Mouse (Mus musculus): ENCODE data around the gene Icmt. TPM values are rescaled to one million over a fixed set of nuclear protein-coding genes. Genes with fewer than 3 reads are reported as not detected.

Icmt gene
- total RNA-seq, 2 experiments from 2014 or later = 43.9 to 44.7 TPM

DNA sequence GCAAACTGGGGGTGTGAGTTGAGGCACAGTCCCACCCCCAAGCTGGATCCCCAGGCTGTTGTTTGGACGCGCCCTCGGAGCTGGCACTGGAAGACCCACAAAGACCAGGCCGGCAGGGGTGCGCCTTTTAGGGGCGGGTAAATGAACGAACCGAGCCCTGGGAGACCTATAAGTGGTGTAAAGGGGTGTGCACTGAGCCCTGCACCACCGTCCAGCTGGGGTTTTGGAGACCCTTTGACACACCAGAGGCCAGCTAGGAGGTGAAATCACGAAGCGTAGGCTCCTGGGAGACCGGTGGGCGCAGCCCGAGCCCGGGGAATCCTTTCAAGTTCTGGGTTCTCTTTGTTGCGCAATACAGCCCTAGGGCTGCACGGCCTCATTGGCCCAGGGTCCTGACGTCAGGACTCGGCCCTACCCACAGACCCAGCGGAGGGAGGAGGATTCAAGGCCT lies 22.3 kb upstream of the Icmt start:
- no peak for DNase-seq

DNA sequence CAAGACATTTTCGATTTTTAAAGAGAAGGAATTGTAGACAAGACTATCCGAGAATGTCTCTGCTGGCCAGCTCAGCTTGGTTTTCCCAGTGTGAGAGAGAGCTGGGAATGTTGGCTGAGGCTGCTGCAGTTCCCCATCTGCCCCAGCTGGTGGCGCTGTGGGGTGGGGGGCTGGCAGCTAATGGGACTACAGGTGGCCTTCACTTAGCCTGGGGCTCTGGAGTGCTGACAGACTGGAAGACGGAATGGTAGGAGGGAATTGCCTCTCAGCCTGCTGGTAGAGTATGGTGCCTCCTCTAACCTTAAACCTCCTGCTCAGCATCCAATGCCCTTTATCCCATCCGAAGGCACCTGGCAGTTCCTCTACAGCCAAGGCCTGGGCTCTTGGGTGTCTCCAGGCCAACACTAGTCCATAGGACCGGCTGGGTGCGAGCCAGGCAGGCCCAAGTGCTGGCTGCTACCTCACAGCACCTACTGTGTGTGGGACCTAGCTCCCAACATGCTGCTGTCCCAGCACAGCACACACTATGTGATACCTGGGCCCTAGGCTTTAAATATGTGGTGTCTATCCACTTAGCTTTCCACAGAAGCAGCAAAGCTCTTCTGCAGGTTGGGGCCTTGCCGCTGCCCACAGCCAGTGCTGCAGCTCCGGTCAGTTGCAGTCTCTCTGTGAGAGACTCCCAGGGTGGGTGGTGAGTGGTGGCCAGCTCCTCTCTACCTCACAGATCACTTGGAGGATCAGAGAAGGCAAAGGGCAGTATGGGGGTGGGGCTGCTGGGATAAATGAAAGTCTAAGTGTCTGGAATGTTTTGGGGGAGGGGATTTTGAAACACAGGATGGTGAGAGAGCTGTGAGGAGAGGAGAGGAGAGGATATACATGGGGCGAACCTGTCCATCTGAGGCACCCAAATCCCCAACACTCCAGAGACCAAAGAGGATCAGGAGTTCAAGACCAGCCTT lies 20.4 kb upstream of the Icmt start:
- no peak for DNase-seq

- DNase-seq = no peak
These were observed 19.1 kb upstream of the Icmt start for GRCm38 (mm10) chr4:152277916-152278315.

- DNase-seq = no peak
These were observed 18.0 kb upstream of the Icmt start for GRCm38 (mm10) chr4:152278986-152279385.

GRCm38 (mm10) chr4:152281601-152282000 lies 15.4 kb upstream of the Icmt start:
- no peak for DNase-seq

- no peak for DNase-seq
These were observed 14.3 kb upstream of the Icmt start for GRCm38 (mm10) chr4:152282721-152283120.

- DNase-seq = peak; percentile 82 to 83
These were observed 13.7 kb upstream of the Icmt start for GRCm38 (mm10) chr4:152283186-152283950.

DNA sequence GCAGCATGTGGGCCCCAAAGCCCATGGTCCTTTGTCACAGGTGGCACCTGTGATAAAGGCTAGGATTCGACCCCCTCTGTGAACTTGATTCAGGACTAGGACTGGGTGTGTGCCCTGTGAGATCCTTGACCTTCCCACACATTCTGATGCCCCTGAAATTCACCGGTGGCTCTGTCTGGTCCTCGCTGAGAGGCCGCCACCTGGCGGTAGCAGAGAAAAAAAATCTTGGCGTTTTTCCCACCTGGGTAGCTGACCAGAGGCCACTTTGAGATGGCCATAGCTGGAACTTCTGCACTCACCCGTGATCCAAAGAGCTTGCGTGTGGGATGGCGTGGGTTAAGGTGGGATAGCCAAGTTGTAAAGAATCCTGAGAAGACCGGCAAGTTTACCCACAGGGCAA lies 11.5 kb upstream of the Icmt start:
- no peak for DNase-seq

GRCm38 (mm10) chr4:152286183-152286582 lies 10.8 kb upstream of the Icmt start:
- no peak for DNase-seq

- no peak for DNase-seq
These were observed 10.1 kb upstream of the Icmt start for GRCm38 (mm10) chr4:152286887-152287286.

GRCm38 (mm10) chr4:152287317-152288120 lies 9.5 kb upstream of the Icmt start:
- no peak for DNase-seq

DNA sequence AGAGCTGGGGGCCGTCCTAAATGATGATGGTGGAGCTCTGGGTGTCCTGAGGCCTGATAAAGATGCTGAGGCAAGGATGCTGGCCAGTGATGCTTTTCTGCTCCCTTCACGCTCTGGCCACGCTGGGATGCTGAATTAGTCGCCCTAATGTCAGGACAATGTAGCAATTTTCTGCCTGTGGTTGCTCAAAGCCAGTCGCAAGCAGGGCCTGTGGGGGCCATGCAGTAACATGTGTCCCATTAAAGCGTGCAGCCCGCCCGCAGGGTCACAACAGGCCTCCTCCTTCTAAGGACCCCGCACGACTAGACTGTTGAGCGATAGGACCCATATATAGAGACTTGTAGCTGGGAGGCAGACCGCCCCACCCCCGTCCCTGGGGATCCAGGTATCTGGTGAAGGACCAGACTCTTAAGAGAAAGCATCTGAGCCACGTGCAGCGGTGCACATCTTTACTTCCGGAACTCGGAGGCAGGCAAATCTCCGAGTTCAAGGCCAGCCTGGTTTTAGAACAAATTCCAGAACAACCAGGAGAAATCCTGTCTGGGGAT lies 8.6 kb upstream of the Icmt start:
- DNase-seq = no peak

DNA sequence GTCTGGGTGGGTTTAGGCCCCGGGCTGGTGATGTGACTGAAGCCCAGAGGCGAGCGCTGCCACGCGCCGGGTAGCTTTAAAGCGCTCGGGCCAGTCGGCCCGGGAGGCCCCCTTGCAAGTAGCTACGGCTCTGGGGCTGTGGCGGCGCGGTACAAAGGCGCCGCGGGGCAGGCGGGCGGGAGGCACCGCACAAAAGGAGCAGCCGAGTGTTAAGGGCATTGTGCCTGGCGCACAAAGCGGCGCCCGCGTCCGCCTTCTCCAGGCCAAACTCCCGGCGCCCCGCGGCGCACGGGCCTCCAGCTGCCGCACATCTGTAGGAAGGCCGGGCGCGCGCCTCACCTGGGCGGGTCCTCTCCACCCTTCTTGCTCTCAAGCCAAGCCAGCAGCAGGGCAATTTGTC lies 6.6 kb upstream of the Icmt start:
- DNase-seq = no peak

DNA sequence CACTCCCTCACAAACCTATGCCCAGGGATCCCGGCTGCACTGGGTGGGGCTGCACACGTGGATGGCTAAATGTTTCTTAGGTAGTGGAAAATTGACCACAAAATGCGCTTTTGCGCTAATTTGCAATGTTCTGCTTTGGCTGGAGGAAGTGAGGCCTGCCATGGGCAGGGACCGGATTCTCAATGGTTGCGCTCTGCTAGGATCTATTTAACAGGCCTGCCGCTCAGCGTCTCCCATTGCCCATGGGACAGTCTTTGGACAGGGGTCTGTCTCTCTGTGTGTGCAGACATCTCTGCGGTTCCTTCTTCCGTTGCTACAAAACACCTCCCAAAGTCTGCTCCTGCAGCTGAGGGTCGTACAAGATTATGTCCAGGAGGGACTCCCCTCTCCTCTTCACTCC lies 6.0 kb upstream of the Icmt start:
- no peak for DNase-seq

- no peak for DNase-seq
These were observed 5.5 kb upstream of the Icmt start, which contains the start of gene Hes3 for GRCm38 (mm10) chr4:152291562-152291961. Hes3 (minus strand) TSS chr4:152291662.

DNA sequence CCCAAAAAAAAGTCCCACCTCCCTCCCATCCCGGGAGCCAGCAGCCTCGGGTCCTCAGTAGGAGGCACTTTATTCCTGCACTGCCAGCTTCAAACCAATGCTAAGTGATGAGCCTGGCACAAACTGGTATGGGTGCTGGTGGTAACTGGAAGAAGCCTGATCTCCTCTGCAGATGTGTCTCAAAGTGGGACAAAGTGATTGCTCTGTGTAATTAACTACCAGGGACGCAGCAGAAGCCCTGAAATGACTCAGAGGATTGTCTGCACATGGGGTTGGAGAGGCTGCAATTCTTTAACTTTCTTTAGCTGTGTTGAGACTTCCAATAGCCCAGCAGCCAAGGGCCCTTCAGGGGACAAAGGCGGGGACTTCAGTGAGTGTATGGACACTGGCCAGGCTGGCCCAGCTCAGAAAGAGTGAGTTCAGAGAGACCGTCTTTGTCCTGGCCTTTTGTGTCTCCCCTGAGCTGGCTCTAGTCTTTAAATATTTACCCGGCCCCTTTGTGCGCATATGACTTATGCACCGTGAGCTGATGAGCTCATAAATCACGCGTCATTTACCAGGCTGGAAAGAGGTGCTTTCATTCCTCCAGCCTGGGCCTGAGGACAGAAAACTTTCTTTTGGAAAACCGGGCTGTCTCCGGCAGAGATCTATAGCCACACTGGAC lies 4.8 kb upstream of the Icmt start:
- no peak for DNase-seq

DNA sequence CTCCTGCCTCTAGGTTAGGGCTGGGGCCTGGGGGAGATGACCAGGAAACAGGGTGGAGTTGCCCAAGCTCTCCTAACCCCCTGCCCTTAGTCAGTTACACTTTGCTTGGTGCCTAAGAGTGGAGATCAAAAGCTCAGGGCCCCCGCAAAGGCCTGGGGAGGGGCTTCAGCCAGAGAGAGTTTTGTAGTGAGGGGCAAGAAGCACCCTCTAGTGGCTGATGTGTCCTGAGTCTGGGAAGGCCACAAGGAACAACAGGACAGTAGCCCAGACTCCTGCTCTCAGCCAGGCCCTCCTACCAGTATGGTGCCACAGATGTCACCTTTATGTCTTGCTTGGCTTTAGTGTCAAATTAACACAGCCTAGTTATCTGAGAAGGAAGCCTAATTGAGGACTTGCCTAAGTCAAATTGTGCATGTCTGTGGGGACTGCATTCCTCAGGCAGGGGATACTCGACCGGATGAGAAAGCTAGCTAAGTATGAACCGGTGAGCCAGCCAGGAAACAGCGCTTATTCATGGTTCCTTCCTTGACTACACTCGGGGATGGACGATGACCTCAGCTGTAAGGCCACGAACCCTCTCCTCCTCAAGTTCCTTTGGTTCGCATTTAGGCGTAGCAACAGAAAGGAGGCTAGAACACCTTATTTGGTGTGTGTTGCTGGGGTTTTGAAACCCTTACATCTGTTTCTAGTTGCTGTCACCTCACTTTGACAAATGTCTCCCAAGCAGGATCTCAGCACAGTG lies 2.7 kb upstream of the Icmt start:
- DNase-seq = no peak

DNA sequence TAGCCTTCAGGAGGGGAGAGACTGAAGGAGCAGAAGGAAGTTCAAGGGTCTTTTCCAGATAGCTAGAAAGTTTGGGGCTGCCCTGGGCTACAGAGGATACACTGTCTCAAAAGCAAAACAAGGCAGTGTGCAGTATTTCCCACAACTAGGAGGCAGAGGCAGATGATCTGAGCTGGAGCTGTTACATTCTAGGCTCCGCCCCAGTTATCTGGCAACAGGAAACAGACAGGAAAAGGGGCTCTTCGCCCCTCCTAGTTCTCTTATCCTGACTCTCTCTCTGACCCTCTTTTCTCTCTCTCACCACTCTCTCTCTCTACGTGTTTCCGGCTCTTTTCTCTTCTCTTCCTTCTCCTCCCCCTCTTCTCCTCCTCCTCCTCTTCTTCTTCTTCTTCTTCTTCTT lies 1.1 kb upstream of the Icmt start:
- DNase-seq = no peak

DNA sequence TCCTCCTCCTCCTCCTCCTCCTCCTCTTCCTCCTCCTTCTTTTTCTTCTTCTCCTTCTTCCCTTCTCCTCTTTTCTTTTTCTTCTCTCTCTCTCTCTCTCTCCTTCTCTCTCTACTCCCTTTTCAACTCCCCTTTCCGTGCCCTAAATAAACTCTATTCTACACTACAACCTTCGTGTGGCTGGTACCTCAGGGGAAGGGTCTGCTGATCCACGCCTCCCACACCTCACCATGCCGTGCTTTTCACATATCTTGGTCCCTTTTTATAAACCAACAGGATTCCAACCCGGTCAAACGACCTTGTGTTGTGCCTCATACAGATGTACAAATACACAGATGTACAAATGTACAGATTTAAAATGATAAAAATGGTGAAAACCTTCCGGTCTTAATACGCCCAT lies 656 bp upstream of the Icmt start:
- no peak for DNase-seq

DNA sequence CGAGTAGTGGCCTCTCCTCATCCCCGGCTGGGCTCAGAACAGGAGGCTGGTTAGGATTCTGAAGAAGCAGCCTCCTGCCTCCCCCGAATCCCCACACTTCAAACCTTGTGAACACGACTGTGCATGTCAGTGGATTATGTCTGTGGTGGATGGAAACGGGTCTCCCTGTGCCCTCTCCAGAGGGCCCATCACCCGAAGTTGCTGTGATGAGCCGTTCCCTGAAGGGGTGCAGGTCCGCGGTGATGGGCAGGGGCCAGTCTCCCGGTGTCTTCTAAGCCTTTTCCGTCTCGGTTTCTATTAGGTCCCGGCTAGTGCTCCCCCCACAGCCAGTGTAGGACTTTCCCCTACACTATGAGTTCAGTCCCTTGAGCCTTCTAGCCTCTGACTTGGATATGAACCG lies 1.8 kb downstream of the Icmt start:
- DNase-seq = no peak

- DNase-seq = no peak
These were observed 3.3 kb downstream of the Icmt start for GRCm38 (mm10) chr4:152300375-152300774.

All from layer of hippocampus, postnatal 36 days (tissue).